Mouse (Mus musculus) CH12.LX (cell line): ENCODE measurements around the gene Oas1h. TPM values are rescaled to one million over a fixed set of nuclear protein-coding genes. Genes with fewer than 3 reads are reported as not detected.
A peak's percentile ranks its signal among the peaks of the same experiment; 100 is the strongest.
"Not testable (repeated sequence)": the region's sequence is repeated elsewhere in the genome, so short reads cannot be mapped to it uniquely, and the experiment has no call there.

Source experiments
- DNase-seq: peaks from one replicate; pipeline ENCODE4 v3.0.0-alpha.2; 2013; ENCODE audit errors: extremely low read depth
- H3K27ac ChIP-seq: 2 replicates; pipeline ENCODE4 v1.5.1; 2012; ENCODE audit warnings: low read depth, mild to moderate bottlenecking, control low read depth, moderate library complexity; ENCODE audit not compliant: insufficient read depth
- H3K27me3 ChIP-seq: replicated peaks from 2 replicates; pipeline ENCODE3; 2012; ENCODE audit warnings: inconsistent platforms
- H3K36me3 ChIP-seq, 2 experiments: replicated peaks in 1 of 2; 2 replicates each; pipeline versions ENCODE3 to v1.6.1; 2012; ENCODE audit warnings: inconsistent platforms in 1 of 2, low read length in 1 of 2, mild to moderate bottlenecking in 1 of 2, mixed read lengths in 1 of 2, moderate library complexity in 1 of 2; ENCODE audit not compliant: control insufficient read depth in 1 of 2, insufficient read depth in 1 of 2
- H3K4me1 ChIP-seq, 2 experiments: 2 replicates each; pipeline ENCODE4 v1.6.1; 2012; ENCODE audit warnings: inconsistent platforms in 1 of 2, moderate library complexity in 1 of 2; ENCODE audit not compliant: insufficient read depth in 2 of 2, control insufficient read depth in 1 of 2
- H3K4me2 ChIP-seq: 2 replicates; pipeline ENCODE4 v1.6.1; 2012; ENCODE audit warnings: low read depth, mild to moderate bottlenecking, control low read depth; ENCODE audit not compliant: poor library complexity, insufficient read depth, severe bottlenecking
- H3K4me3 ChIP-seq, 3 experiments: fragments of 150-350 bp in 1 of 3; sonication (generic) in 1 of 3; replicated peaks in 1 of 3; 2 replicates each; pipeline versions ENCODE3 to v1.5.1; 2011 to 2012; ENCODE audit warnings: low read depth in 2 of 3, low read length in 2 of 3, mild to moderate bottlenecking in 2 of 3, moderate library complexity in 2 of 3, control low read depth in 1 of 3, improper control_type of control experiment in 1 of 3, inconsistent platforms in 1 of 3, mixed read lengths in 1 of 3; ENCODE audit not compliant: poor library complexity in 1 of 3
- H3K79me2 ChIP-seq: replicated peaks from 2 replicates; pipeline ENCODE4 v1.6.1; 2012; ENCODE audit warnings: mild to moderate bottlenecking, moderate library complexity; ENCODE audit not compliant: control insufficient read depth, poor library complexity, insufficient read depth, severe bottlenecking; ENCODE audit errors: extremely low read depth
- H3K9ac ChIP-seq: 2 replicates; pipeline ENCODE4 v1.6.1; 2012; ENCODE audit warnings: low read depth, mild to moderate bottlenecking, control low read depth, moderate library complexity; ENCODE audit not compliant: insufficient read depth
- H3K9me3 ChIP-seq: replicated peaks from 2 replicates; pipeline ENCODE3; 2012; ENCODE audit warnings: low read length, inconsistent platforms, mixed read lengths
- POLR2AphosphoS2 ChIP-seq: IDR thresholded peaks from 2 replicates; pipeline ENCODE4 v1.6.1; 2011; ENCODE audit warnings: low read depth, low read length, improper control_type of control experiment
- dilution Hi-C: fragments of 300-500 bp; cut with MboI; formaldehyde crosslinking; loops from 2 replicates; pipeline ENCODE4 v1.14.3; 2020; ENCODE audit warnings: low sequenced_read_pairs; ENCODE audit not compliant: extremely low pct_unique_long_range_greater_than_20kb, extremely low pct_ligation_motif_present
- in situ Hi-C: fragments of 300-500 bp; cut with MboI; formaldehyde crosslinking; loops from 3 replicates; pipeline ENCODE4 v1.14.3; 2019; ENCODE audit warnings: low sequenced_read_pairs, low pct_ligation_motif_present, low pct_unique_long_range_greater_than_20kb, mixed read lengths
- polyA plus RNA-seq: library from polyadenylated mRNA; unstranded; fragments of >175 nt; gene quantifications from 2 replicates; pipeline ENCODE4 v1.2.1, GENCODE M21; 2012; ENCODE audit warnings: low read depth; ENCODE audit not compliant: insufficient read length
- total RNA-seq, 2 experiments: library from RNA; depleted of rRNA; stranded (reverse); fragments of 300-350 nt in 1 of 2; fragments of >200 nt in 1 of 2; gene quantifications; 2 replicates each; pipeline ENCODE4 v1.2.3; 2012 to 2014

Oas1h gene
- total and polyA plus RNA-seq, 3 experiments = not detected

DNA sequence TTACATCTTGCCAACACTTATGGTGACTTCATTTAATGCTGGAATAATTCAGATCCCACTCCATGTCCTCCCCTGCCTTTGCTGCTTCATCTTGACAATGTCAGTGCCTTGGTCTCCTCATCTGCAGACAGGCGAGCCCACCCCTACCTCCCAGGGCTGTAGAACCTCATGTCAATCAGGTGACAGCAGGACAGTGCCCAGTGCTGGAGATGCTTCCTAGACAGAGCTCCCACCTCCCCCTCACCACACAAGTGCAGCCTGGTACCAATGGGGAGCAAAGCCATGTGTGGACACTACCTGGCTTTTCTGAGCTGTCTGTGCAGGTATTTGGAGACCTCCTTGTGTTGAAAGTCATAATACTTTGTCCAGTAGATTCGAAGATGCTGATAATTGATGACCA, 17.6 kb downstream of the Oas1h start:
- H3K27me3 ChIP-seq = peaks cover 34% of the 10 kb centered on the region
- H3K4me2 ChIP-seq, H3K4me3 ChIP-seq, H3K27ac ChIP-seq, H3K36me3 ChIP-seq, dilution Hi-C loops, H3K9me3 ChIP-seq, H3K9ac ChIP-seq, in situ Hi-C loops, H3K79me2 ChIP-seq, H3K4me1 ChIP-seq, DNase-seq: not testable (repeated sequence)

DNA sequence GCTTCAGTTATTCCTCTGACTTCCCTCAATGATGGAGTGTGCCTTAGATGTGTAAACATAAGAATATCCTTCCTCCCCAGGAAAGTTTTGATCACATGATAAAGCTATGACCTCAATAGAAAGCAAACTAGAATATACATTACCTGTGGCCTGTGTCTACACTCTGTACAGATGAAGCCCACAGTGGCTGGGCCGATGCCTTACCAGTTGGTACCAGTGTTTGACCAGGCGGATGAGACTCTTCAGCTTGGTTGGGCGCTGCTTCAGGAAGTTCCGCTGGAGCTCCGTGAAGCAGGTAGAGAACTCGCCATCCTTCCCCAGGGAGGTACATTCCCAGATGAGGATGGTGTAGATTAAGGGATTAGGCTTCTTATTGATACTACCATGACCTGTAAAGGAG, 20.5 kb downstream of the Oas1h start:
- H3K9me3 ChIP-seq, H3K9ac ChIP-seq, H3K36me3 ChIP-seq, H3K79me2 ChIP-seq, H3K27ac ChIP-seq, H3K4me1 ChIP-seq, DNase-seq, in situ Hi-C loops, dilution Hi-C loops, H3K4me3 ChIP-seq, H3K4me2 ChIP-seq: not testable (repeated sequence)
- peaks cover 25% of the 10 kb centered on the region for H3K27me3 ChIP-seq

DNA sequence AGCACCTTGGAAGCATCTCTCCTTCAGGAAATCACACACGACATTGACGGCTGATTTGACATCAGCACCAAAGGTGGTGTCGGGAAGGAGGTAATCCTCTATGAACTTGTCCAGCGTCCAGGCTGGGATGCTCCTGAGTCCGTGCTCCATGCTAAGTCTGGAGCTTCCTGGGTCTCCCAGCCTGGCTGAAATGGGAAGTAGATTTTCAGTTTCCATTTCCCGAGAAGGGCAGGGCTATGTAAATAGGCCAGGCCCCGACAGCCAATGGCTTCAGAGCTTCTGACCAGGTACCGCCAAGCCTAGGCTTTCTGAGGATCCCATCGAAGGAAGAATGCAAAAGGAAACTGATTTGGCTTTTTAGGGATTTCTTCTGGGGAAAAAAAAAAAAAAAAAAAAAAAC, 26.2 kb downstream of the Oas1h start, which contains the start of gene Oas1g:
Gene Oas1g, minus strand, starts transcription at position 201 of the 400 bp plus-strand sequence.
- in situ Hi-C loops, H3K27me3 ChIP-seq, H3K9ac ChIP-seq, H3K79me2 ChIP-seq, DNase-seq, H3K27ac ChIP-seq, H3K36me3 ChIP-seq, dilution Hi-C loops, H3K4me2 ChIP-seq, H3K9me3 ChIP-seq, H3K4me3 ChIP-seq, H3K4me1 ChIP-seq: not testable (repeated sequence)

DNA sequence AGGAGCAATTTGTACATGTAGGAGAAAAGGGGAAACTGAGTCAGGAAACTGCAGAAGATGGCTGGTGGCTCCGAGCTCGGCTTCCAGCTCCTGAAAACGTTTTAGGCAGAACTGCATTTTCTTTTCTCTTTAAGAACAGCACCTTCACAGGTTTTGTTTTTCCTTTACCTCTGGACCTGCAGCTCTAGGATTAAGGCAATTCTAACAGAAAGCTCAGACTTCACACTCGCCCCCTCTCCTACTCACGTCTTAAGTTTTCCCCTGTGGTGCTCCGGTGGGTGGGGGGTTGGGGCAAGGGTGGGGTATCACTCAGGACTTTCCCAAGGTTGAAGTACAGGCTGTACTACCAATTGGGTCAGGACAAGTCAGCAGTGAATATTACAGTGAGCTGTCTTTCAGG, 26.6 kb downstream of the Oas1h start:
- TF ChIP-seq POLR2AphosphoS2 = no peak
- in situ Hi-C loops (no loop called here), dilution Hi-C loops (no loop called here)
- no peak for DNase-seq
- Histone ChIP-seq H3K27ac (no peak overlapping the region), H3K9ac (no peak overlapping the region), H3K4me2 (no peak overlapping the region), H3K4me3 (no peak overlapping the region), H3K4me1 (no peaks in the 10 kb centered on the region), H3K79me2 (no peaks in the 10 kb centered on the region), H3K27me3 (peaks cover 4% of the 10 kb centered on the region), H3K36me3 (no peaks in the 10 kb centered on the region), H3K9me3 (peaks cover 6% of the 10 kb centered on the region)

DNA sequence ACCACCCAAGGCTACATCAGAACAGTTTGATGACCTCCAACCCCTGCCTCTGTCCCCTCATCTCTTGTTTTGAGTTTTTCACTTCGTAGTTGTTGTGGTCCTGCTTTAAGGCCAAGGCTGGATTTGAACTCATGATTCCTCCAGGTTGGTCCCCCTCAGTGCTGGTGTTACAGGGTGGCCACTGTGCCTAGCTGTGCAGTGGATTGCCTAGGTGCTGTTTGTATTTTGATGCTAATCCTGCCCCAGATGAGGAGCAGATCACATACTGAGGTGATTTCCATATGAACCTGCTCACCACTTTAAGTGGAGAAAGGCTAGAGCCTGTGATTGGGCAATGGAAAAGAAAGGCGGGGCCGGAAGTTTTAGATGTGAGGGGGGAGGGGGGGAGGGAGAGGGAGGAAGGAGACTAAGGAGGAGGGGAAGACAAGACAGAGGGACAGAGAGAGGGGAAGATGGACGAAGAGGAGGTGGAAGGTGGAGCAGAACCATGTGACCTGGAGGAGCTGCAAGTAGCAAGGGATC, 27.1 kb downstream of the Oas1h start:
- H3K79me2 ChIP-seq, dilution Hi-C loops, H3K4me1 ChIP-seq, H3K9ac ChIP-seq, H3K27me3 ChIP-seq, in situ Hi-C loops, H3K27ac ChIP-seq, H3K36me3 ChIP-seq, H3K9me3 ChIP-seq: not testable (repeated sequence)
- Histone ChIP-seq H3K4me2 (0 out of 2 replicates have a peak overlapping the region, but pooled peaks have one; percentile 29), H3K4me3 (peak overlapping the region in 1 of 3 experiments; percentile 49)
- peak; percentile 17 for DNase-seq
